Mouse (Mus musculus) heart, adult 9 months (tissue): ENCODE data around the gene Nabp2.

Source experiments
- DNase-seq, 2 experiments: peaks; one replicate each; pipeline ENCODE4 v3.0.0; 2022; ENCODE audit warnings: low spot score in 2 of 2

Nabp2 gene

GRCm38 (mm10) chr10:128388941-128389340 lies 22.4 kb downstream of the Nabp2 start:
- DNase-seq, result no peak

- no peak for DNase-seq
Observed at GRCm38 (mm10) chr10:128385902-128386301, 25.4 kb downstream of the Nabp2 start.

GRCm38 (mm10) chr10:128382482-128382881 lies 28.8 kb downstream of the Nabp2 start:
- DNase-seq, result no peak

GRCm38 (mm10) chr10:128380565-128380964 lies 30.7 kb downstream of the Nabp2 start:
- DNase-seq, result no peak

- no peak for DNase-seq
Observed at GRCm38 (mm10) chr10:128379260-128379659, 32.0 kb downstream of the Nabp2 start.

- DNase-seq, result no peak
Observed at GRCm38 (mm10) chr10:128378462-128378861, 32.8 kb downstream of the Nabp2 start.

GRCm38 (mm10) chr10:128377940-128378448 lies 33.3 kb downstream of the Nabp2 start:
- DNase-seq, result no peak

- DNase-seq, result no peak
Observed at GRCm38 (mm10) chr10:128377222-128377939, 33.9 kb downstream of the Nabp2 start.

GRCm38 (mm10) chr10:128376455-128377211 lies 34.7 kb downstream of the Nabp2 start, which contains the start of gene Ankrd52:
Ankrd52 (plus strand) TSS chr10:128377115.
- peak; percentile 87 for DNase-seq

- DNase-seq, result no peak
Observed at GRCm38 (mm10) chr10:128376099-128376454, 35.2 kb downstream of the Nabp2 start.

- no peak for DNase-seq
Observed at GRCm38 (mm10) chr10:128374393-128374792, 36.9 kb downstream of the Nabp2 start.

GRCm38 (mm10) chr10:128372989-128373748 lies 38.1 kb downstream of the Nabp2 start:
- peak; percentile 68 to 75 for DNase-seq

- no peak for DNase-seq
Observed at GRCm38 (mm10) chr10:128372142-128372541, 39.1 kb downstream of the Nabp2 start.

GRCm38 (mm10) chr10:128370601-128371000 lies 40.7 kb downstream of the Nabp2 start:
- DNase-seq, result no peak

- DNase-seq, result no peak
Observed at GRCm38 (mm10) chr10:128370021-128370420, 41.3 kb downstream of the Nabp2 start.

GRCm38 (mm10) chr10:128369599-128369998 lies 41.7 kb downstream of the Nabp2 start:
- DNase-seq, result no peak

GRCm38 (mm10) chr10:128369218-128369543 lies 42.1 kb downstream of the Nabp2 start:
- no peak for DNase-seq

GRCm38 (mm10) chr10:128368402-128369217 lies 42.7 kb downstream of the Nabp2 start, which contains the start of gene Coq10a:
Coq10a (minus strand) TSS chr10:128368997.
- peak; percentile 94 to 96 for DNase-seq

- peak in 1 of 2 experiments; percentile 87 for DNase-seq
Observed at GRCm38 (mm10) chr10:128367899-128368401, 43.3 kb downstream of the Nabp2 start.

GRCm38 (mm10) chr10:128362568-128362967 lies 48.7 kb downstream of the Nabp2 start:
- DNase-seq, result peak in 1 of 2 experiments; percentile 58

- no peak for DNase-seq
Observed at GRCm38 (mm10) chr10:128361836-128362235, 49.5 kb downstream of the Nabp2 start.
